Mouse (Mus musculus) lung, embryonic 16.5 days (tissue): Measurements from ENCODE around the gene Ggt7. TPM values are rescaled to one million over a fixed set of nuclear protein-coding genes. Genes with fewer than 3 reads are reported as not detected.
A peak's percentile ranks its signal among the peaks of the same experiment; 100 is the strongest.
"Not testable (repeated sequence)": the region's sequence is repeated elsewhere in the genome, so short reads cannot be mapped to it uniquely, and the experiment has no call there.

Experiments used
- ATAC-seq: fragments of 200-750 bp; cut with Nextera tagmentation; 2 replicates; pipeline ENCODE4 v1.8.0; 2017; ENCODE audit warnings: low read depth, mild to moderate bottlenecking, moderate library complexity
- H3K27ac ChIP-seq: fragments of 300-500 bp; sonication (generic); 2 replicates; pipeline ENCODE4 v1.5.1; 2014; ENCODE audit warnings: mild to moderate bottlenecking, control low read depth, low read length
- H3K27me3 ChIP-seq: fragments of 300-500 bp; sonication (generic); 2 replicates; pipeline ENCODE4 v1.6.1; 2014; ENCODE audit warnings: low read depth, low read length, mixed read lengths; ENCODE audit not compliant: control insufficient read depth, insufficient read depth
- H3K36me3 ChIP-seq: fragments of 300-500 bp; sonication (generic); 2 replicates; pipeline ENCODE4 v1.6.1; 2014; ENCODE audit warnings: low read length; ENCODE audit not compliant: control insufficient read depth, insufficient read depth
- H3K4me1 ChIP-seq: fragments of 300-500 bp; sonication (generic); replicated peaks from 2 replicates; pipeline ENCODE4 v1.6.1; 2014; ENCODE audit warnings: low read length, mixed read lengths; ENCODE audit not compliant: control insufficient read depth, insufficient read depth
- H3K4me2 ChIP-seq: fragments of 300-500 bp; sonication (generic); 2 replicates; pipeline ENCODE4 v1.6.1; 2014; ENCODE audit warnings: low read depth, low read length, control low read depth
- H3K4me3 ChIP-seq: fragments of 300-500 bp; sonication (generic); 2 replicates; pipeline ENCODE4 v1.5.1; 2014; ENCODE audit warnings: mild to moderate bottlenecking, low read length, control low read depth
- H3K9ac ChIP-seq: fragments of 300-500 bp; sonication (generic); 2 replicates; pipeline ENCODE4 v1.6.1; 2014; ENCODE audit warnings: low read length, control low read depth
- H3K9me3 ChIP-seq: fragments of 300-500 bp; sonication (generic); 2 replicates; pipeline ENCODE4 v1.6.1; 2016; ENCODE audit warnings: low read length; ENCODE audit not compliant: control insufficient read depth
- WGBS: fragments of 180-500 bp; shearing (Covaris S2); extraction: QIAGEN DNeasy Blood & Tissue Kit; methylation state at CpG from one replicate; pipeline ENCODE4 v1.1.7; 2014; 5-methylcytosine and 5-hydroxymethylcytosine counted together
- polyA plus RNA-seq: library from polyadenylated mRNA; unstranded; fragments of >200 nt; fragmentation: Nextera tagmentation; extraction: Ambion mirVana; gene quantifications from 2 replicates; pipeline ENCODE4 v1.2.1, GENCODE M21; 2015

Ggt7 gene
- polyA plus RNA-seq, 1 experiment from 2014 or later = 3.5 TPM

DNA sequence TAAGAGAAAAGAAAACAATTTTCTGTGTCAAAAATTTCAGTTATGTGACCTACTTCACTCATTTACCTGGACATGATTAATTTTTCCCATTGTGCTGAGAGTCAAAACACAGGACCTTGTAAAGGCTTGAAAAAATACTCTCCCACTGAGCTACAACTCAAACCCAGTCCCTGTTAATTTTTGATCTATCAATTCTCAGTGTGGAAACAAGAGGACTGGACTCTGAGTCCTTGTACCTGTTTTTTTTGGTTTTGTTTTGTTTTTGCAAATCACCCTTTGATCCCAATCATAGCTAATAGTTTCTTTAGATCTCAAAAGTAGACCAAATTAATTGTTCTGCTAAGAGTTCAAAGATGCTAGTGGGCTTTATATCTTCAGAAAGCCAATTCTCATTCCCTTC lies 21.7 kb upstream of the Ggt7 start:
- no peak overlapping the region for H3K4me3 ChIP-seq
- H3K27ac ChIP-seq = no peak overlapping the region
- H3K9me3 ChIP-seq = no peaks in the 10 kb centered on the region
- no peak overlapping the region for H3K9ac ChIP-seq
- H3K4me1 ChIP-seq = 0 out of 2 replicates have a peak, but pooled peaks cover 5% of the 10 kb centered on the region
- no peaks in the 10 kb centered on the region for H3K36me3 ChIP-seq
- no peak for ATAC-seq
- H3K4me2 ChIP-seq = no peak overlapping the region
- H3K27me3 ChIP-seq = no peaks in the 10 kb centered on the region

DNA sequence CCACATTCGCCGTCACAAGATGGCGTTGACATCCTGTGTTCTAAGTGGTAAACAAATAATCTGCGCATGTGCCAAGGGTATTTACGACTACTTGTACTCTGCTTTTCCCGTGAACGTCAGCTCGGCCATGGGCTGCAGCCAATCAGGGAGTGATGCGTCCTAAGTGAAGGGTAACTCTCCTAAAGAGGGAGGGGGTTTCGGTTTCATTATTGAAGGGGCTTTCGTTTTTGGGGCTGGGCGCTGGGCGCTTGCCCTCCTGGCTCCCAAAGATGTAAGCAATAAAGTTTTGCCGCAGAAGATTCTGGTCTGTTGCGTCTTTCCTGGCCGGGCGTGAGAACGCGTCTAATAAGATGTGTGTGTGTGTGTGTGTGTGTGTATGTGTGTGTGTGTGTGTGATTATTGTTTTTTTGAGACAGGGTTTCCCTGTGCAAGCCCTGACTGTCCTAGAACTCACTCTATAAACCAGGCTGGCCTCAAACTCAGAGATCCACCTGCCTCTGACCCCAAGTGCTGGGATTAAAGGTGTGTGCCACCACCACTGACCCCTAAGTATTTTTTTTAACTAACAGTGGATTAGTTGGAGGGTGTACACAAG lies 20.5 kb upstream of the Ggt7 start:
- ATAC-seq, H3K27me3 ChIP-seq, H3K4me2 ChIP-seq, H3K9ac ChIP-seq, H3K4me1 ChIP-seq, H3K9me3 ChIP-seq, H3K36me3 ChIP-seq, H3K27ac ChIP-seq: not testable (repeated sequence)
- H3K4me3 ChIP-seq = 0 out of 2 replicates have a peak overlapping the region, but pooled peaks have one; percentile 5
- 70% methylated on average over 7 of the region's 19 CpGs for WGBS

DNA sequence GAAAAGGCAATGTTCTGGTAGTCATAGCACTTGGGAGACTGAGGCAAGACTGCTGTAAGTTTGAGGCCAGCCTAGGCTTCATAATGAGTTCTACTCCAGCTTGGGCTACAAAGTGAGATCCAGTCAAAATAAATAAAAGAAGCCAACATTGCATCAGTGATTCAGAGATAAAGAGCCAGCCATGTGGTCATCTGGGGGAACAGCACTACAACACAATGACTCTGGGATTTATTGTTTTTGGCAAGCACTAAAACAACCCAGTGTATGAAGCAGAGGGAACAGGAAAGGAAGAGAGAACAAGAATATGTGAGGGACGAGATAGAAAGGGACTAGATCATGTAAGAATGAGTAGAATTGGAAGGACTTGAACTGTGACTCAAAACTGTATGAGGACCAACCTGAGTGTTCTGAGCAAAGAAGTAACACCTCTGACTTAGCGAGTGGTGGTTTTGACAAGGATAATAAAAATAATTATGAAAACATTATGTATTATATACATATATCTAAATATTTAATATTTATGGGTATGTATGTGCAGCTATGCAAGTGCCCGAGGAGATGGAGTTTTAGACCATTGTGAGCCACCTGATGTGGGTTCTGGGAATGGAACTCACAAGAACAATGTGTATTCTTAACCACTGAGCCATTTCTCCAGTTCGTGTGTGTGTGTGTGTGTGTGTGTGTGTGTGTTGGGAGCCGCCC lies 19.9 kb upstream of the Ggt7 start:
- ATAC-seq = no peak
- 62% methylated on average over 5 of the region's 5 CpGs for WGBS

DNA sequence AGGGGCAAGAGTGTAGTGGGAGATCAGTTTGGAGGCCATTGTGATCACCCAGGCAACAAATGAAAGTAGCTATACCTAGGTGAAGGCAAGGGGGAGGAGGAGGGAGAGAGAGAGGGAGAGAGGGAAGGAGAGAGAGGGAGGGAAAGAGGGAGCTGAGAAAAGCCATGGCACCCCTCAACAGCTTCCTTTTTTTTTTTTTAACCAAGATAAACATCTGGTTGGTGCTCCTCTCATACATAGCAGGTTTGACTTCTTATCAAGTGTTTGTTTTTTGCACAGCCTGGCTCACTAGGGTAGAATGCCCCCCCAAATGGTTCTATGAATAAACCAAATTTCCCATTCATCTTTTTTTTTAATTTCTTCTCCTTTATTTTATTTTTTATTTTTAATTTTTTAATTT lies 18.3 kb upstream of the Ggt7 start:
- Histone ChIP-seq H3K4me3 (no peak overlapping the region), H3K4me1 (0 out of 2 replicates have a peak, but pooled peaks cover 5% of the 10 kb centered on the region), H3K4me2 (no peak overlapping the region), H3K27me3 (no peaks in the 10 kb centered on the region), H3K27ac (no peak overlapping the region), H3K36me3 (no peaks in the 10 kb centered on the region), H3K9me3 (no peaks in the 10 kb centered on the region), H3K9ac (no peak overlapping the region)
- ATAC-seq = no peak

More for the DNA sequence above, 19.9 kb upstream of the Ggt7 start:
- H3K4me3 ChIP-seq = no peak overlapping the region
- no peak overlapping the region for H3K27ac ChIP-seq
- H3K36me3 ChIP-seq = no peaks in the 10 kb centered on the region
- no peaks in the 10 kb centered on the region for H3K9me3 ChIP-seq
- H3K4me2 ChIP-seq = no peak overlapping the region
- H3K9ac ChIP-seq = no peak overlapping the region
- 0 out of 2 replicates have a peak, but pooled peaks cover 5% of the 10 kb centered on the region for H3K4me1 ChIP-seq
- no peaks in the 10 kb centered on the region for H3K27me3 ChIP-seq

DNA sequence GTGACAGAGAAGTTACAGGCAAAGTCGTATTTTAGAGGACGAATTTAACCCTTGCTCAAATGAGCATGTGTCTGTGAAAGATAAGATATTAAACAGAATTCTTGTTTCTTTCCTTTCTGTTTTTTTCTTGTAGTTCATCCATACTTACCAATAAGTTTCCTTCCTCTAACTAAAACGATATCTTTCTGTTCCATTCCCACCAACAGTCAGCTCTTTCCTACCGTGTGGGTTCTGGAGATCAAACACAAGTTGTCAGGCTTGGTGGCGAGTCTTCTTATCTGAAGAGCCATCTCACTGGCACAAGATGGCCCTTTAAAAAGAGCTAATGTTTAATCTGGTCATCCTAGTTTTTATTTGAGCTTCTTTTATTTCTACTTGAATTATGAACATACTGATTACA lies 9.3 kb upstream of the Ggt7 start:
- H3K4me2 ChIP-seq = no peak overlapping the region
- H3K27ac ChIP-seq = no peak overlapping the region
- H3K4me3 ChIP-seq = no peak overlapping the region
- no peaks in the 10 kb centered on the region for H3K9me3 ChIP-seq
- H3K4me1 ChIP-seq = no peaks in the 10 kb centered on the region
- H3K36me3 ChIP-seq = no peaks in the 10 kb centered on the region
- ATAC-seq = no peak
- no peaks in the 10 kb centered on the region for H3K27me3 ChIP-seq
- WGBS = 41% methylated on average over 5 of the region's 5 CpGs
- no peak overlapping the region for H3K9ac ChIP-seq

DNA sequence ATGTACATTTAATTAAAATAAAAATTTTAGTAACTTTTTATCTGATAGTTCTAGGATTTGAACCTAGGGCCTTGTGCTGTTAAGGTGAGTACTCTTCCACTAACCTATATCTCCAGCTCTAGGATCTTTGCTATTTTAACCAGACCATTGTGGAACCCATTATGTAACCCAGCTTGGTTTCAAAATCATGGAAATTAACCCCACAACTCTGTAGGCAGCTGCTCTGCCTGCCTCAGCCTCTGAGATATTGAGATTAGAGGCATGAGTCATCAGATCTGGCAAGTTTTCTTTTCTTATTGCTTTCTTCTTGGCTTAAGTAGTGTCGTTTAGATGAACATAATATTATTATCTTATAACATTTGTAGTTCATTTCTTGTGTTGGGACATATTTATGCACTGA lies 6.3 kb upstream of the Ggt7 start:
- H3K9me3 ChIP-seq = no peaks in the 10 kb centered on the region
- no peaks in the 10 kb centered on the region for H3K4me1 ChIP-seq
- H3K9ac ChIP-seq = no peak overlapping the region
- 31% methylated on average over 1 of the region's 1 CpGs for WGBS
- H3K4me3 ChIP-seq = no peak overlapping the region
- no peaks in the 10 kb centered on the region for H3K36me3 ChIP-seq
- no peak overlapping the region for H3K4me2 ChIP-seq
- no peaks in the 10 kb centered on the region for H3K27me3 ChIP-seq
- ATAC-seq = no peak
- no peak overlapping the region for H3K27ac ChIP-seq

DNA sequence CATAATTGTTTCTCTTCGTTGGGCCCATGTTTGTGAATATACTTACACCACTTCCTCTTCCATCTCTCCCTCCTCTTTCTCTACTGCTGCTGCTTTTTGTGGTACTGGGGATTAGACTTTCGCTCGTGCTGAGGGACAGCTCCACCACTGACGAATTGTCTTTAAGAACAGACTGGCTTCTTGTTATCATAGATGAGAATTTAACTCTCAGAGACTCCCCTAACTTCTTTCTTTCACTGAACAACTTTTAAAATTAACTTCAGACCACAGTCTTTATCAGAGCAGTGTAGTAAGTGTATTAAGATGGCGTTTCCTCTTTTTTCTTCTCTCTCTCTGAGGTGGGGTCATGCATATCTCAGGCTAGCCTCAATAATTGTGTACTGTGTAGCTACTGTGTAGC lies 5.7 kb upstream of the Ggt7 start:
- Histone ChIP-seq H3K9me3 (no peaks in the 10 kb centered on the region), H3K36me3 (no peaks in the 10 kb centered on the region), H3K4me3 (no peak overlapping the region), H3K4me2 (no peak overlapping the region), H3K9ac (no peak overlapping the region), H3K27ac (no peak overlapping the region), H3K27me3 (no peaks in the 10 kb centered on the region), H3K4me1 (no peaks in the 10 kb centered on the region; the same call in 1 of the 2 replicates)
- WGBS = 47% methylated on average over 5 of the region's 5 CpGs
- ATAC-seq = no peak

DNA sequence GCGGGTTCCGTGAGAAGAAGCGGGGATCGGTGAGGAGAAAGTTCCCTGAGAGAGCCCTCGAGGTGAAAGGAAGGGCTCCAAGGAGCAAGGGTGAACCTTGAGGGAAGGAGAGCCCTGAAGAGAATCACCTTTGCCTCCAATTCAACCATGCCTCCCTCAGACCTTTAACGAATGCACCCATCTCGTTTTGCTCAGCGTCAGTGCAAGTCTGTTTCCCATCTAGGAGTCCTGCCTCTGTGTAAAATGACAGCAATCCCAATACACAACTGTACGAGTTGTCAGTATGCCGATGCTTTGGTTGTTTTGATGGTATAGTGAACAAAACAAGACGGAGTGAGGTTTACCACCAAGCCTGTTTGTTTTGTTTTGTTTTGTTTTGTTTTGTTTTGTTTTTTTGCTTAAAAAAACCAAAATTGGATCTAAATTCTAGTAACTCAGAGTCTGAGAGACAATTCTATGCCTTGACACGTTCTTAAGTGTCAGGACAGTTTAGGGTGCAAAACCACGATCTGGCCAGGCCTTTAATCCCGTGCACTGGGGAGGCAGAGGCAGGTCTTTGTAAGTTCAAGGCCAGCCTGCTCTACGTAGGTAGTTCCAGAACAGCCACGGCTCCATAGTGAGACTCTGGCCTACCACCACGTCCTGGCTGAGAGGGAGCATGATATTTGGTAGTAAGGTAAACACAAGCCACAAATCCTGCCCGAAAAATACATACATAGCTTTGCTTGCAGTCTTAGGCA lies 664 bp upstream of the Ggt7 start:
- H3K4me3 ChIP-seq = peak overlapping the region; percentile 92
- ATAC-seq = no peak
- peaks cover 9% of the 10 kb centered on the region for H3K27me3 ChIP-seq
- peak overlapping the region; percentile 78 for H3K9ac ChIP-seq
- H3K4me2 ChIP-seq = peak overlapping the region; percentile 94
- H3K27ac ChIP-seq = no peak overlapping the region
- no peaks in the 10 kb centered on the region for H3K9me3 ChIP-seq
- no peaks in the 10 kb centered on the region for H3K36me3 ChIP-seq
- peaks cover 5% of the 10 kb centered on the region for H3K4me1 ChIP-seq
- 22% methylated on average over 18 of the region's 18 CpGs for WGBS

DNA sequence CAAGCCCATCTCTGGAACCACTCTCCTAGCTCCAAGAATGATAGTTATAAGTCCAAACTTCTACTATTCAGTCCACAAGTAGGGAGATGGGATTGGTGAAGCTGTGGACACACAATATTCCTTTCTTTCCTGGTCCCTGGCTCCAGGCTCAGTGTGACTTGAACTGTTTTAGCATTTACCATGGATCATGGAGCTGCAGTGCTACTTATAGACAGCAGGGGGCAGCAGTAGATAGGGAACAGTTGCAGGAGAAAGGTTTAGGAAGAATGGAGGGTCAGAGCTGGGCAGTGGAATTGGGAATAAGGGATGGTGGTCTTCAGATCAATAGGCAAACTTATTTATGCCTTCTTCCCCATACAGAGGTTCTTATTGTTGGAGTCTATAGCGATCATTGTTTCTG lies 2.1 kb downstream of the Ggt7 start:
- no peak overlapping the region for H3K4me2 ChIP-seq
- ATAC-seq = no peak
- H3K27me3 ChIP-seq = peaks cover 12% of the 10 kb centered on the region
- H3K36me3 ChIP-seq = no peaks in the 10 kb centered on the region
- no peak overlapping the region for H3K9ac ChIP-seq
- no peak overlapping the region for H3K4me3 ChIP-seq
- H3K9me3 ChIP-seq = no peaks in the 10 kb centered on the region
- no peak overlapping the region for H3K27ac ChIP-seq
- peaks cover 5% of the 10 kb centered on the region for H3K4me1 ChIP-seq
- 12% methylated on average over 1 of the region's 1 CpGs for WGBS
